Mouse (Mus musculus) embryonic facial prominence, embryonic 14.5 days (tissue): ENCODE measurements around the gene Grm3. TPM values are rescaled to one million over a fixed set of nuclear protein-coding genes. Genes with fewer than 3 reads are reported as not detected.

ENCODE experiments used
- ATAC-seq: fragments of 200-750 bp; cut with Nextera tagmentation; 2 replicates; pipeline ENCODE4 v1.8.0; 2017; ENCODE audit warnings: low read depth, moderate number of reproducible peaks, moderate TSS enrichment
- DNase-seq: peaks from one replicate; pipeline ENCODE4 v3.0.0-alpha.2; 2015; ENCODE audit warnings: low spot score
- H3K27ac ChIP-seq: fragments of 300-500 bp; sonication (generic); replicated peaks from 2 replicates; pipeline ENCODE4 v1.5.1; 2014; ENCODE audit warnings: low read depth, mild to moderate bottlenecking, low read length, moderate library complexity
- H3K27me3 ChIP-seq: fragments of 300-500 bp; sonication (generic); replicated peaks from 2 replicates; pipeline ENCODE4 v1.6.1; 2014; ENCODE audit warnings: low read length; ENCODE audit not compliant: control insufficient read depth, insufficient read depth
- H3K36me3 ChIP-seq: fragments of 300-500 bp; sonication (generic); 2 replicates; pipeline ENCODE4 v1.6.1; 2014; ENCODE audit warnings: low read length, mixed read lengths; ENCODE audit not compliant: control insufficient read depth, insufficient read depth
- H3K4me1 ChIP-seq: fragments of 300-500 bp; sonication (generic); 2 replicates; pipeline ENCODE4 v1.6.1; 2014; ENCODE audit warnings: antibody characterized with exemption, low read length; ENCODE audit not compliant: control insufficient read depth, insufficient read depth
- H3K4me2 ChIP-seq: fragments of 300-500 bp; sonication (generic); 2 replicates; pipeline ENCODE4 v1.6.1; 2014; ENCODE audit warnings: low read depth, mild to moderate bottlenecking, low read length, moderate library complexity, mixed read lengths
- H3K4me3 ChIP-seq: fragments of 300-500 bp; sonication (generic); 2 replicates; pipeline ENCODE4 v1.5.1; 2014; ENCODE audit warnings: low read depth, mild to moderate bottlenecking, low read length
- H3K9ac ChIP-seq: fragments of 300-500 bp; sonication (generic); 2 replicates; pipeline ENCODE4 v1.6.1; 2014; ENCODE audit warnings: low read depth, mild to moderate bottlenecking, low read length, moderate library complexity, mixed read lengths
- H3K9me3 ChIP-seq: fragments of 300-500 bp; sonication (generic); 2 replicates; pipeline ENCODE4 v1.6.1; 2016; ENCODE audit warnings: low read length; ENCODE audit not compliant: control insufficient read depth
- WGBS: fragments of 180-500 bp; shearing (Covaris S2); extraction: QIAGEN DNeasy Blood & Tissue Kit; methylation state at CpG from one replicate; pipeline ENCODE4 v1.1.7; 2014; 5-methylcytosine and 5-hydroxymethylcytosine counted together
- polyA plus RNA-seq: library from polyadenylated mRNA; unstranded; fragments of >200 nt; fragmentation: Nextera tagmentation; extraction: Ambion mirVana; gene quantifications from 2 replicates; pipeline ENCODE4 v1.2.1, GENCODE M21; 2014

Grm3 gene
- polyA plus RNA-seq, 1 experiment from 2014 or later, result 1.1 TPM

- Histone ChIP-seq H3K4me1 (no peaks in the 10 kb centered on the region), H3K4me3 (no peak overlapping the region), H3K4me2 (no peak overlapping the region), H3K9ac (no peak overlapping the region), H3K36me3 (no peaks in the 10 kb centered on the region), H3K27ac (no peak overlapping the region), H3K27me3 (no peaks in the 10 kb centered on the region), H3K9me3 (no peaks in the 10 kb centered on the region)
- ATAC-seq (no peak), DNase-seq (no peak)
- 100% methylated on average over 1 of the region's 1 CpGs for WGBS
Measured at GRCm38 (mm10) chr5:9707096-9707495, 17.9 kb downstream of the Grm3 start.

- no peak overlapping the region for H3K27ac ChIP-seq
- H3K4me2 ChIP-seq, result no peak overlapping the region
- H3K4me1 ChIP-seq, result no peaks in the 10 kb centered on the region
- no peak overlapping the region for H3K4me3 ChIP-seq
- no peaks in the 10 kb centered on the region for H3K9me3 ChIP-seq
- H3K27me3 ChIP-seq, result no peaks in the 10 kb centered on the region
- no peak for DNase-seq
- H3K36me3 ChIP-seq, result no peaks in the 10 kb centered on the region
- no peak for ATAC-seq
- WGBS, result 35% methylated on average over 3 of the region's 3 CpGs
- H3K9ac ChIP-seq, result no peak overlapping the region
Measured at GRCm38 (mm10) chr5:9703385-9704009, 21.5 kb downstream of the Grm3 start.

- WGBS, result 23% methylated on average over 3 of the region's 3 CpGs
- Histone ChIP-seq H3K36me3 (no peaks in the 10 kb centered on the region), H3K27ac (no peak overlapping the region), H3K4me2 (no peak overlapping the region), H3K27me3 (no peaks in the 10 kb centered on the region), H3K4me1 (no peaks in the 10 kb centered on the region), H3K9me3 (no peaks in the 10 kb centered on the region), H3K9ac (no peak overlapping the region), H3K4me3 (no peak overlapping the region)
- DNase-seq (no peak), ATAC-seq (no peak)
Measured at GRCm38 (mm10) chr5:9702656-9703384, 22.1 kb downstream of the Grm3 start.

GRCm38 (mm10) chr5:9692333-9692732 lies 32.6 kb downstream of the Grm3 start:
- DNase-seq (no peak), ATAC-seq (no peak)
- H3K9me3 ChIP-seq, result no peaks in the 10 kb centered on the region
- no peak overlapping the region for H3K27ac ChIP-seq
- no peaks in the 10 kb centered on the region for H3K36me3 ChIP-seq
- 83% methylated on average over 1 of the region's 1 CpGs for WGBS
- H3K4me1 ChIP-seq, result no peaks in the 10 kb centered on the region
- no peak overlapping the region for H3K4me3 ChIP-seq
- no peaks in the 10 kb centered on the region for H3K27me3 ChIP-seq
- no peak overlapping the region for H3K9ac ChIP-seq
- H3K4me2 ChIP-seq, result no peak overlapping the region

- H3K27ac ChIP-seq, result no peak overlapping the region
- H3K4me2 ChIP-seq, result no peak overlapping the region
- DNase-seq, result no peak
- WGBS, result 41% methylated on average over 3 of the region's 3 CpGs
- H3K27me3 ChIP-seq, result no peaks in the 10 kb centered on the region
- no peaks in the 10 kb centered on the region for H3K36me3 ChIP-seq
- no peak for ATAC-seq
- no peaks in the 10 kb centered on the region for H3K9me3 ChIP-seq
- no peak overlapping the region for H3K4me3 ChIP-seq
- no peaks in the 10 kb centered on the region for H3K4me1 ChIP-seq
- H3K9ac ChIP-seq, result no peak overlapping the region
Measured at GRCm38 (mm10) chr5:9690599-9691242, 34.2 kb downstream of the Grm3 start.

- ATAC-seq (no peak), DNase-seq (no peak)
- Histone ChIP-seq H3K9me3 (no peaks in the 10 kb centered on the region), H3K4me2 (no peak overlapping the region), H3K27ac (no peak overlapping the region), H3K27me3 (no peaks in the 10 kb centered on the region), H3K36me3 (no peaks in the 10 kb centered on the region), H3K4me1 (no peaks in the 10 kb centered on the region), H3K9ac (no peak overlapping the region), H3K4me3 (no peak overlapping the region)
- WGBS, result 33% methylated on average over 1 of the region's 1 CpGs
Measured at GRCm38 (mm10) chr5:9690192-9690591, 34.8 kb downstream of the Grm3 start.

GRCm38 (mm10) chr5:9683204-9683603 lies 41.8 kb downstream of the Grm3 start:
- H3K4me1 ChIP-seq, result no peaks in the 10 kb centered on the region
- H3K27me3 ChIP-seq, result no peaks in the 10 kb centered on the region
- WGBS, result 54% methylated on average over 2 of the region's 2 CpGs
- DNase-seq (no peak), ATAC-seq (no peak)
- H3K36me3 ChIP-seq, result no peaks in the 10 kb centered on the region
- H3K27ac ChIP-seq, result no peak overlapping the region
- no peak overlapping the region for H3K4me2 ChIP-seq
- no peaks in the 10 kb centered on the region for H3K9me3 ChIP-seq
- H3K4me3 ChIP-seq, result no peak overlapping the region
- no peak overlapping the region for H3K9ac ChIP-seq

GRCm38 (mm10) chr5:9669002-9669401 lies 56.0 kb downstream of the Grm3 start:
- Histone ChIP-seq H3K4me1 (no peaks in the 10 kb centered on the region), H3K36me3 (no peaks in the 10 kb centered on the region), H3K9ac (no peak overlapping the region), H3K27me3 (no peaks in the 10 kb centered on the region), H3K27ac (no peak overlapping the region), H3K9me3 (no peaks in the 10 kb centered on the region), H3K4me2 (no peak overlapping the region), H3K4me3 (no peak overlapping the region)
- ATAC-seq, result no peak
- DNase-seq, result no peak
- WGBS, result 70% methylated on average over 1 of the region's 1 CpGs
